Mouse (Mus musculus) olfactory bulb, adult 2 months (tissue): ENCODE results near the gene Flvcr2.

Source experiments
- CTCF ChIP-seq: fragments of 200-500 bp; IDR thresholded peaks from 2 replicates; pipeline ENCODE4 v1.5.1; 2012; ENCODE audit warnings: low read depth, mild to moderate bottlenecking, low read length, moderate library complexity; ENCODE audit not compliant: insufficient read depth
- POLR2A ChIP-seq: fragments of 200-500 bp; IDR thresholded peaks from 2 replicates; pipeline ENCODE4 v1.6.1; 2012; ENCODE audit warnings: mild to moderate bottlenecking, low read depth, low read length, moderate library complexity; ENCODE audit not compliant: insufficient read depth

GRCm38 (mm10) chr12:85752116-85752515, 5.8 kb downstream of the Flvcr2 start:
- no peak for TF ChIP-seq POLR2A
- no peak for TF ChIP-seq CTCF
